In genomic region chr3:95013699-95014427, GRCm38 (mm10) we compare ENCODE assay signal across 8 mouse cellular contexts. TPM values are rescaled to one million over a fixed set of nuclear protein-coding genes. Genes with fewer than 3 reads are reported as not detected.
DNase-seq lines count a peak whose midpoint lies in the region; ATAC-seq lines count a peak whose summit lies in the region.

No protein-coding gene starts in this region.

- no peak overlapping the region for H3K27ac ChIP-seq in forebrain, embryonic 14.5 days (ENCODE audit: low read depth, low read length)
- H3K27ac ChIP-seq in kidney, embryonic 16.5 days (ENCODE audit: low read length) = peak overlapping the region; percentile 99
- H3K27ac ChIP-seq in neural tube, embryonic 12.5 days = no peak overlapping the region

- no peaks in the 10 kb centered on the region for H3K9me3 ChIP-seq in forebrain, embryonic 14.5 days (replicated peaks; ENCODE audit: control insufficient read depth, low read length)
- H3K9me3 ChIP-seq in kidney, embryonic 16.5 days (ENCODE audit: low read length) = no peaks in the 10 kb centered on the region
- H3K9me3 ChIP-seq in neural tube, embryonic 12.5 days = no peaks in the 10 kb centered on the region

- DNase-seq in kidney, adult 11 months = peak; percentile 23
- no peak for DNase-seq in kidney, adult 8-10 months
- DNase-seq in NIH3T3 (ENCODE audit: low read depth) = peak; percentile 17
- no peak for DNase-seq in forebrain, embryonic 14.5 days (ENCODE audit: low spot score)
- no peak for DNase-seq in urinary bladder, postnatal 10 days (ENCODE audit: low spot score)

- peak overlapping the region; percentile 74 for H3K4me3 ChIP-seq in forebrain, embryonic 14.5 days (ENCODE audit: low read depth, low read length)
- peak overlapping the region; percentile 80 for H3K4me3 ChIP-seq in kidney, embryonic 16.5 days (ENCODE audit: low read length)
- H3K4me3 ChIP-seq in neural tube, embryonic 12.5 days = peak overlapping the region; percentile 87

- WGBS in forebrain, embryonic 14.5 days = 12% methylated on average over 13 of the region's 13 CpGs
- WGBS in kidney, embryonic 16.5 days = 11% methylated on average over 13 of the region's 13 CpGs
- 11% methylated on average over 13 of the region's 13 CpGs for WGBS in neural tube, embryonic 12.5 days

- peaks cover 15% of the 10 kb centered on the region for H3K4me1 ChIP-seq in forebrain, embryonic 14.5 days (ENCODE audit: control insufficient read depth, insufficient read depth, low read length)
- H3K4me1 ChIP-seq in kidney, embryonic 16.5 days (ENCODE audit: insufficient read depth, low read length) = peaks cover 18% of the 10 kb centered on the region
- peaks cover 22% of the 10 kb centered on the region for H3K4me1 ChIP-seq in neural tube, embryonic 12.5 days

- H3K4me2 ChIP-seq in forebrain, embryonic 14.5 days (ENCODE audit: low read length) = peak overlapping the region; percentile 97
- peak overlapping the region; percentile 88 for H3K4me2 ChIP-seq in kidney, embryonic 16.5 days (replicated peaks; ENCODE audit: low read depth, low read length)
- H3K4me2 ChIP-seq in neural tube, embryonic 12.5 days (replicated peaks) = peak overlapping the region; percentile 94

- peaks cover 34% of the 10 kb centered on the region for H3K36me3 ChIP-seq in forebrain, embryonic 14.5 days (ENCODE audit: control insufficient read depth, insufficient read depth, low read length)
- H3K36me3 ChIP-seq in kidney, embryonic 16.5 days (ENCODE audit: insufficient read depth, low read length) = peaks cover 30% of the 10 kb centered on the region
- H3K36me3 ChIP-seq in neural tube, embryonic 12.5 days = peaks cover 36% of the 10 kb centered on the region

- peak overlapping the region; percentile 79 for H3K9ac ChIP-seq in forebrain, embryonic 14.5 days (ENCODE audit: low read length)
- peak overlapping the region; percentile 83 for H3K9ac ChIP-seq in kidney, embryonic 16.5 days (replicated peaks; ENCODE audit: low read length)
- peak overlapping the region; percentile 83 for H3K9ac ChIP-seq in neural tube, embryonic 12.5 days

- H3K27me3 ChIP-seq in forebrain, embryonic 14.5 days (replicated peaks; ENCODE audit: control insufficient read depth, insufficient read depth, low read length) = no peaks in the 10 kb centered on the region
- H3K27me3 ChIP-seq in kidney, embryonic 16.5 days (ENCODE audit: insufficient read depth, low read length) = no peaks in the 10 kb centered on the region
- H3K27me3 ChIP-seq in neural tube, embryonic 12.5 days (replicated peaks) = no peaks in the 10 kb centered on the region

- no peak for ATAC-seq in forebrain, embryonic 14.5 days
- ATAC-seq in kidney, embryonic 16.5 days (ENCODE audit: low FRiP score, low TSS enrichment) = no peak
- no peak for ATAC-seq in neural tube, embryonic 12.5 days (ENCODE audit: low FRiP score, low read depth)
- ATAC-seq in megakaryocyte-erythroid progenitor cell, adult 5-6 weeks (replicated peaks; ENCODE audit: low FRiP score, low TSS enrichment, poor library complexity, severe bottlenecking) = no peak

RNA-seq across cellular contexts. Expression of gene Zfp687, which starts 1.4 kb away (rescaled TPM):
- polyA plus RNA-seq in forebrain, embryonic 14.5 days (2014; fragmentation: Nextera tagmentation; extraction: Ambion mirVana) = 16.4 and 21.8 TPM in 2 replicates
- 28.8 and 32.9 TPM in 2 replicates for polyA plus RNA-seq in kidney, embryonic 16.5 days (2015; fragmentation: Nextera tagmentation; extraction: Ambion mirVana)
- polyA plus RNA-seq in neural tube, embryonic 12.5 days (2016; fragmentation: Nextera tagmentation; extraction: Ambion mirVana) = 33.2 and 34.9 TPM in 2 replicates
- 16.8 and 25.9 TPM in 2 replicates for total RNA-seq in megakaryocyte-erythroid progenitor cell, adult 5-6 weeks (2014; fragmentation: Nextera tagmentation)
- 13.0 and 42.4 TPM in 2 replicates for total RNA-seq in megakaryocyte-erythroid progenitor cell, adult 5-6 weeks (2017)

RNA-seq across cellular contexts. Expression of gene Psmd4, which starts 28.6 kb away (rescaled TPM):
- 293 and 334 TPM in 2 replicates for polyA plus RNA-seq in forebrain, embryonic 14.5 days (2014; fragmentation: Nextera tagmentation; extraction: Ambion mirVana)
- polyA plus RNA-seq in kidney, embryonic 16.5 days (2015; fragmentation: Nextera tagmentation; extraction: Ambion mirVana) = 279 and 281 TPM in 2 replicates
- polyA plus RNA-seq in neural tube, embryonic 12.5 days (2016; fragmentation: Nextera tagmentation; extraction: Ambion mirVana) = 286 and 291 TPM in 2 replicates
- 190 and 212 TPM in 2 replicates for total RNA-seq in megakaryocyte-erythroid progenitor cell, adult 5-6 weeks (2014; fragmentation: Nextera tagmentation)
- 336 and 456 TPM in 2 replicates for total RNA-seq in megakaryocyte-erythroid progenitor cell, adult 5-6 weeks (2017)

RNA-seq across cellular contexts. Expression of gene Pi4kb, which starts 39.3 kb away (rescaled TPM):
- polyA plus RNA-seq in forebrain, embryonic 14.5 days (2014; fragmentation: Nextera tagmentation; extraction: Ambion mirVana) = 28.8 and 31.0 TPM in 2 replicates
- polyA plus RNA-seq in kidney, embryonic 16.5 days (2015; fragmentation: Nextera tagmentation; extraction: Ambion mirVana) = 25.0 and 30.3 TPM in 2 replicates
- polyA plus RNA-seq in neural tube, embryonic 12.5 days (2016; fragmentation: Nextera tagmentation; extraction: Ambion mirVana) = 20.1 and 23.0 TPM in 2 replicates
- total RNA-seq in megakaryocyte-erythroid progenitor cell, adult 5-6 weeks (2014; fragmentation: Nextera tagmentation) = 24.9 and 35.5 TPM in 2 replicates
- total RNA-seq in megakaryocyte-erythroid progenitor cell, adult 5-6 weeks (2017) = 22.7 and 27.9 TPM in 2 replicates

RNA-seq across cellular contexts. Expression of gene Rfx5, which starts 60.0 kb away (rescaled TPM):
- 5.6 and 5.9 TPM in 2 replicates for polyA plus RNA-seq in forebrain, embryonic 14.5 days (2014; fragmentation: Nextera tagmentation; extraction: Ambion mirVana)
- polyA plus RNA-seq in kidney, embryonic 16.5 days (2015; fragmentation: Nextera tagmentation; extraction: Ambion mirVana) = 10.0 and 10.5 TPM in 2 replicates
- 8.4 and 9.8 TPM in 2 replicates for polyA plus RNA-seq in neural tube, embryonic 12.5 days (2016; fragmentation: Nextera tagmentation; extraction: Ambion mirVana)
- 21.3 and 21.4 TPM in 2 replicates for total RNA-seq in megakaryocyte-erythroid progenitor cell, adult 5-6 weeks (2014; fragmentation: Nextera tagmentation)
- 15.1 and 19.0 TPM in 2 replicates for total RNA-seq in megakaryocyte-erythroid progenitor cell, adult 5-6 weeks (2017)

Comparison
In these comparisons a context has a peak if more than half of its experiments do, and no peak if none do; other contexts are left out.
1. DNase-seq: peak in kidney, adult 11 months (single experiment) and NIH3T3 (single experiment); none in kidney, adult 8-10 months (0 of 2), forebrain, embryonic 14.5 days (single experiment) and urinary bladder, postnatal 10 days (single experiment).
2. Peak in every context shown above with its lines, with median percentiles within 50 percentile points of each other: H3K4me2 ChIP-seq, H3K4me3 ChIP-seq and H3K9ac ChIP-seq.